Mouse (Mus musculus): ENCODE measurements around the gene Prcd. TPM values are rescaled to one million over a fixed set of nuclear protein-coding genes. Genes with fewer than 3 reads are reported as not detected.

Gene Prcd
- polyA plus RNA-seq, 1 experiment from 2014 or later: 0.84 TPM

DNA sequence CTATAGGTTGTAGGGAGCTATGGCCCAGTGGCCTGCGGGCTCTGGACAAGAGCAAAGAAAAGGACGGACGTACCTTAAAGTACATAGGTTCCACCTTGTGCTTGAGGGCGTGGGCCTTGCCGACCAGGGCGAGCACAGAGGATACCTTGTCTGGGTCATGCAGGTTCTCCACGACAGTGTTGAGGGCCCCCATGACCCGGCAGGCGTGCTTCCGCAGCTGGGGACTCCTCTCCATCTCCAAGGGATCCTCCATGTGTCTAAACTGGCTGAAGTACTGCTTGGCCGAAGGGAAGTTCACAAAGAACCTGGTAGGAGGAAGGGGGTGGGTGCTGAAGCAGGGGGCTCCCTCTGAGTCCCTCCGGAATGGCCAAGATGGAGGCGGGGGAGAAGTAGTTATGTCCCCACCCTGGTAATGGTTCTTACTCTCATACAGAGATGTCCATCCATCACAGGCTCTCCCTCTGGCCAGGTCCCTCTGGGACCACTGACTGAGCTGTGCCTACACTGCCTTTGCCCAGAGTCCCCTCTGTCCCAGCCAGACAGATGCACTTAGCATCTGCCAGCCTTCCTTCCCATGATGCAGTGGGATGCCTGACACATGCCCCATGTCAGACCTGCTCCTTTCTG is 3.5 kb upstream of the Prcd start:
- 84% methylated on average over 11 of the region's 13 CpGs for WGBS
- DNase-seq (ENCODE audit: low spot score): no peak
- Histone ChIP-seq H3K27ac (replicated peaks; ENCODE audit: low read depth, low read length) (no peak overlapping the region), H3K4me1 (ENCODE audit: control insufficient read depth, insufficient read depth, low read length) (peaks cover 25% of the 10 kb centered on the region), H3K36me3 (ENCODE audit: control insufficient read depth, insufficient read depth, low read length) (no peaks in the 10 kb centered on the region), H3K4me3 (ENCODE audit: low read depth, low read length) (no peak overlapping the region), H3K4me2 (ENCODE audit: low read depth, low read length) (no peak overlapping the region), H3K9ac (ENCODE audit: low read depth, low read length) (no peak overlapping the region), H3K27me3 (replicated peaks; ENCODE audit: control insufficient read depth, insufficient read depth, low read length) (peaks cover 24% of the 10 kb centered on the region), H3K9me3 (ENCODE audit: control insufficient read depth, low read length) (no peaks in the 10 kb centered on the region)
- ATAC-seq (ENCODE audit: low read depth): no peak

DNA sequence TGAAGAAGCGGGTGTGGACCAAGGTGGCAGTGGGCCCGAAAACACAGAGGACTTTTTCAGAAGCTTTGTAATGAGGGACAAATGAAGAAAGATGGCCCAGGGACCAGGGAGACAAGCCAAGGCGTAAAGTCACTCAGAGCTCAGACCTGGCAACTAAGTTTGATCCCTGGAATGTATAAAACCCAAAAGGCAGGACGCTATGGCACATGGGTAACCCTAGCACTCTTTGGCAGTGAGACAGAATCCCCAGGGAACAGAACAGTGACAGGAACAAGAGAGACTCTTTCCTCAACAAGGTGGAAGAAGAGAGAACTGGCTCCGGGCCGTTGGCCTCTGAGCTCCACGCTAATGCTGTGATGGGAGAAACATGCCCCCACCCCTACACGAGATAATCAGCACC is 2.5 kb upstream of the Prcd start:
- Histone ChIP-seq H3K4me3 (ENCODE audit: low read depth, low read length) (no peak overlapping the region), H3K27ac (replicated peaks; ENCODE audit: low read depth, low read length) (no peak overlapping the region), H3K9me3 (ENCODE audit: control insufficient read depth, low read length) (no peaks in the 10 kb centered on the region), H3K36me3 (ENCODE audit: control insufficient read depth, insufficient read depth, low read length) (no peaks in the 10 kb centered on the region), H3K9ac (ENCODE audit: low read depth, low read length) (no peak overlapping the region), H3K4me1 (ENCODE audit: control insufficient read depth, insufficient read depth, low read length) (peaks cover 25% of the 10 kb centered on the region), H3K4me2 (ENCODE audit: low read depth, low read length) (no peak overlapping the region), H3K27me3 (replicated peaks; ENCODE audit: control insufficient read depth, insufficient read depth, low read length) (peaks cover 24% of the 10 kb centered on the region)
- ATAC-seq (ENCODE audit: low read depth): no peak
- WGBS: 77% methylated on average over 8 of the region's 8 CpGs
- DNase-seq (ENCODE audit: low spot score): no peak

- Histone ChIP-seq H3K4me1 (ENCODE audit: control insufficient read depth, insufficient read depth, low read length) (peaks cover 25% of the 10 kb centered on the region), H3K36me3 (ENCODE audit: control insufficient read depth, insufficient read depth, low read length) (no peaks in the 10 kb centered on the region), H3K9ac (ENCODE audit: low read depth, low read length) (no peak overlapping the region), H3K4me3 (ENCODE audit: low read depth, low read length) (no peak overlapping the region), H3K27me3 (replicated peaks; ENCODE audit: control insufficient read depth, insufficient read depth, low read length) (peaks cover 24% of the 10 kb centered on the region), H3K4me2 (ENCODE audit: low read depth, low read length) (no peak overlapping the region), H3K9me3 (ENCODE audit: control insufficient read depth, low read length) (no peaks in the 10 kb centered on the region), H3K27ac (replicated peaks; ENCODE audit: low read depth, low read length) (no peak overlapping the region)
- 66% methylated on average over 8 of the region's 8 CpGs for WGBS
- peak; percentile 61 for DNase-seq (ENCODE audit: low spot score)
- no peak for ATAC-seq (ENCODE audit: low read depth)
Observed at GRCm38 (mm10) chr11:116651339-116651738, 2.0 kb upstream of the Prcd start.

GRCm38 (mm10) chr11:116652330-116653098 is 820 bp upstream of the Prcd start:
- ATAC-seq (ENCODE audit: low read depth) (no peak), DNase-seq (ENCODE audit: low spot score) (no peak)
- Histone ChIP-seq H3K4me3 (ENCODE audit: low read depth, low read length) (peak overlapping the region; percentile 60), H3K9me3 (ENCODE audit: control insufficient read depth, low read length) (no peaks in the 10 kb centered on the region), H3K9ac (ENCODE audit: low read depth, low read length) (peak overlapping the region; percentile 37; the same call in 1 of the 2 replicates), H3K4me2 (ENCODE audit: low read depth, low read length) (peak overlapping the region; percentile 97), H3K4me1 (ENCODE audit: control insufficient read depth, insufficient read depth, low read length) (peaks cover 24% of the 10 kb centered on the region), H3K27me3 (replicated peaks; ENCODE audit: control insufficient read depth, insufficient read depth, low read length) (peaks cover 24% of the 10 kb centered on the region), H3K27ac (replicated peaks; ENCODE audit: low read depth, low read length) (no peak overlapping the region), H3K36me3 (ENCODE audit: control insufficient read depth, insufficient read depth, low read length) (no peaks in the 10 kb centered on the region)
- WGBS: 57% methylated on average over 25 of the region's 25 CpGs

DNA sequence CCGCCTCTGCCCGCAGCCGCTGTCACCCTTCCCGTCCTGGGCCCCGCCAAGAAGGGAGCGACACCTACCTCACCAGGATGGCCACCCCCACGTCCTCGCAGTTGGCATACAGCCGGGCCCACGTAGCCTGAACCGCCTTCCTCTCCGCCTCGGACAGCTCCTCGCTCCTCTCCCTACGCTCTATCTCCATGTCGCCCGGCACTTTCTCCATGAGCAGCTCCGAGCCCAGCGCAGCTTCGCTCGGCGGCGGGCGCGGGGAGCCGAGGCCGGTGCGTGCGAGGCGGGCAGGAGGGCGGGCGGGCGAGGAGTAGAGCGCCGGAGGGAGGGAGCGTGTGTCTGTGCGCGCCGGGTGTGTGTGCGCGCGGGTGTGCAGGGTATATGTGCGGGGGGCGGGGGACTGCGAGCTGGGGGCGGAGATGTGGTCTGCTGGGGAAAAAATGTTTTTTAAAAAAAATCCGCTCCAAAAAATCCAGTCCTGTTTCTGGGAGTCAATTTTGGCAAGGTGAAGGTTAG is 431 bp downstream of the Prcd start:
- Histone ChIP-seq H3K9me3 (ENCODE audit: control insufficient read depth, low read length) (no peaks in the 10 kb centered on the region), H3K9ac (ENCODE audit: low read depth, low read length) (peak overlapping the region; percentile 75), H3K27ac (replicated peaks; ENCODE audit: low read depth, low read length) (no peak overlapping the region), H3K36me3 (ENCODE audit: control insufficient read depth, insufficient read depth, low read length) (no peaks in the 10 kb centered on the region), H3K4me2 (ENCODE audit: low read depth, low read length) (peak overlapping the region; percentile 97), H3K4me3 (ENCODE audit: low read depth, low read length) (peak overlapping the region; percentile 60), H3K4me1 (ENCODE audit: control insufficient read depth, insufficient read depth, low read length) (peaks cover 20% of the 10 kb centered on the region), H3K27me3 (replicated peaks; ENCODE audit: control insufficient read depth, insufficient read depth, low read length) (peaks cover 24% of the 10 kb centered on the region)
- 1% methylated on average over 28 of the region's 47 CpGs for WGBS
- peak; percentile 54 for DNase-seq (ENCODE audit: low spot score)
- peak; percentile 37; the same call in 1 of the 2 replicates for ATAC-seq (ENCODE audit: low read depth)

- Histone ChIP-seq H3K27me3 (replicated peaks; ENCODE audit: control insufficient read depth, insufficient read depth, low read length) (peaks cover 24% of the 10 kb centered on the region), H3K27ac (replicated peaks; ENCODE audit: low read depth, low read length) (no peak within 1 kb of the TSS), H3K36me3 (ENCODE audit: control insufficient read depth, insufficient read depth, low read length) (no peaks in the 10 kb centered on the region), H3K4me3 (ENCODE audit: low read depth, low read length) (peak within 1 kb of the TSS; percentile 60), H3K9me3 (ENCODE audit: control insufficient read depth, low read length) (no peaks in the 10 kb centered on the region), H3K9ac (ENCODE audit: low read depth, low read length) (peak within 1 kb of the TSS; percentile 75), H3K4me1 (ENCODE audit: control insufficient read depth, insufficient read depth, low read length) (peaks cover 20% of the 10 kb centered on the region), H3K4me2 (ENCODE audit: low read depth, low read length) (peak within 1 kb of the TSS; percentile 97)
- DNase-seq (ENCODE audit: low spot score) (no peak), ATAC-seq (ENCODE audit: low read depth) (peak; percentile 22; the same call in 1 of the 2 replicates)
- WGBS: 12% methylated on average over 12 of the region's 28 CpGs
Observed at GRCm38 (mm10) chr11:116654255-116654821, 1.0 kb downstream of the Prcd start, which contains the start of gene Cygb. TSS of gene Cygb (minus strand) at chr11:116654313.

DNA sequence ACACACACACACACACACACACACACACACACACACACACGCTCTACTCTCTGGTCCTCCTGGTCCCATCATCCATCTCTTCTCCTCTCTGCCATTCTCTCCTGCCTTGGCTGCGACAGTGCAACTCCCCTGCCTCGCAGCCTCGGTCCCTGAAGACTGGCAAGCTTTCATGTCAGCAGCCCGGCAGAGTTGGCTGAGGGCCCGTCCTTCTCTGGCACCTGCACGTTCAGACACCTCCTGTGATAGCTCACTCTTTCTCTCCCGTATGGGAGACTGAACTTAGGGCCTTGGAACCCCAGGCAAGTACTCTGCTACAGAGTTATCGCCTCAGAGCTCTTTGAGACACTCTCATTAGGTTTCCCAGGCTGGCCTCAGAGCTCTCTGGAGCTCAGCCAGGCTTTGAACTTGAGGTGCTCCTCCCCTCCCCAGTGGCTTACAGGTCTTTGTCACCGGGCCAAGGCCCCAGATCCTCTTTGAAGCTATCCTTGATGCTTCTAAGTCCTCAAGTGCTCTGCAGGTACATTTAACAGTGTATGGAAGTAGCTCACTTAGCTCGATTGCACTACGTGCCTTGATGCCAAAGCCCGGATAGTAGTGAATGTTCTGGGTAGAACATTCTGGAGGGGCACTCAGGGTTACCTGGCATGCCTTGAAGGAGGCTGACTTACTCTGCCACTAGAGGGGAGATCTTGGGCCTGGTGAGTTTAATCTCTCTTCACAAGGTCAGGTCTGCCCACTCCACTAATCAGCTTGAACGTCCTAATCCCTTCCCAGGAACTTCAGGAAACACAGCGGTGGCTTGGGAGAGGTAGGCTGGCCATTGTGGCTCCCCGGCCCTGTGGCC is 3.2 kb downstream of the Prcd start:
- Histone ChIP-seq H3K4me3 (ENCODE audit: low read depth, low read length) (no peak overlapping the region), H3K27ac (replicated peaks; ENCODE audit: low read depth, low read length) (no peak overlapping the region), H3K9me3 (ENCODE audit: control insufficient read depth, low read length) (no peaks in the 10 kb centered on the region), H3K36me3 (ENCODE audit: control insufficient read depth, insufficient read depth, low read length) (no peaks in the 10 kb centered on the region), H3K9ac (ENCODE audit: low read depth, low read length) (no peak overlapping the region), H3K27me3 (replicated peaks; ENCODE audit: control insufficient read depth, insufficient read depth, low read length) (peaks cover 24% of the 10 kb centered on the region), H3K4me1 (ENCODE audit: control insufficient read depth, insufficient read depth, low read length) (peaks cover 24% of the 10 kb centered on the region), H3K4me2 (ENCODE audit: low read depth, low read length) (no peak overlapping the region)
- DNase-seq (ENCODE audit: low spot score) (peak; percentile 46), ATAC-seq (ENCODE audit: low read depth) (no peak)
- 60% methylated on average over 16 of the region's 16 CpGs for WGBS

Measured in embryonic facial prominence, embryonic 14.5 days (tissue).